Mouse (Mus musculus): Measurements from ENCODE around the gene Gm20388. TPM values are rescaled to one million over a fixed set of nuclear protein-coding genes. Genes with fewer than 3 reads are reported as not detected.

Gene Gm20388
- total and polyA plus RNA-seq, 3 experiments: 0.02 to 0.05 TPM; not detected in 1

- Histone ChIP-seq H3K9me3 (replicated peaks) (no peaks in the 10 kb centered on the region), H3K4me1 (ENCODE audit: insufficient read depth, low read depth, low read length) (no peaks in the 10 kb centered on the region), H3K4me3 (ENCODE audit: low read depth, low read length) (no peak overlapping the region), H3K36me3 (replicated peaks) (no peaks in the 10 kb centered on the region), H3K27me3 (ENCODE audit: insufficient read depth, low read length) (0 out of 2 replicates have a peak, but pooled peaks cover 4% of the 10 kb centered on the region)
- no peak for ATAC-seq (ENCODE audit: extremely low read depth, insufficient number of reproducible peaks, low FRiP score, poor library complexity, severe bottlenecking)
- DNase-seq (ENCODE audit: low spot score): no peak
- TF ChIP-seq GATA2 (IDR thresholded peaks at IDR 0.05; ENCODE audit: borderline replicate concordance, low read depth, low read length) (no peak), CTCF (IDR thresholded peaks at IDR 0.05; ENCODE audit: low read depth, low read length) (no peak), TAL1 (conservative IDR thresholded peaks at IDR 0.05; ENCODE audit: low read depth, low read length) (no peak), GATA1 (IDR thresholded peaks at IDR 0.05; ENCODE audit: borderline replicate concordance, low read length) (no peak), POLR2AphosphoS5 (IDR thresholded peaks at IDR 0.05; ENCODE audit: insufficient replicate concordance, low read depth, low read length) (no peak)
These were observed 1712.4 kb downstream of the Gm20388 start for GRCm38 (mm10) chr8:121623043-121623442.

- ATAC-seq (ENCODE audit: extremely low read depth, insufficient number of reproducible peaks, low FRiP score, poor library complexity, severe bottlenecking) (no peak), DNase-seq (ENCODE audit: low spot score) (no peak)
- Histone ChIP-seq H3K36me3 (replicated peaks) (no peaks in the 10 kb centered on the region), H3K4me3 (ENCODE audit: low read depth, low read length) (no peak overlapping the region), H3K27me3 (ENCODE audit: insufficient read depth, low read length) (peaks cover 4% of the 10 kb centered on the region; the same call in 1 of the 2 replicates), H3K4me1 (ENCODE audit: insufficient read depth, low read depth, low read length) (no peaks in the 10 kb centered on the region), H3K9me3 (replicated peaks) (no peaks in the 10 kb centered on the region)
- no peak for TF ChIP-seq GATA2 (IDR thresholded peaks at IDR 0.05; ENCODE audit: borderline replicate concordance, low read depth, low read length)
- no peak for TF ChIP-seq CTCF (IDR thresholded peaks at IDR 0.05; ENCODE audit: low read depth, low read length)
- no peak for TF ChIP-seq POLR2AphosphoS5 (IDR thresholded peaks at IDR 0.05; ENCODE audit: insufficient replicate concordance, low read depth, low read length)
- no peak for TF ChIP-seq TAL1 (conservative IDR thresholded peaks at IDR 0.05; ENCODE audit: low read depth, low read length)
- no peak for TF ChIP-seq GATA1 (IDR thresholded peaks at IDR 0.05; ENCODE audit: borderline replicate concordance, low read length)
These were observed 1718.0 kb downstream of the Gm20388 start for GRCm38 (mm10) chr8:121628681-121629080.

- peaks cover 2% of the 10 kb centered on the region; the same call in 1 of the 2 replicates for H3K27me3 ChIP-seq (ENCODE audit: insufficient read depth, low read length)
- ATAC-seq (ENCODE audit: extremely low read depth, insufficient number of reproducible peaks, low FRiP score, poor library complexity, severe bottlenecking) (no peak), DNase-seq (ENCODE audit: low spot score) (no peak)
- no peaks in the 10 kb centered on the region for H3K4me1 ChIP-seq (ENCODE audit: insufficient read depth, low read depth, low read length)
- H3K36me3 ChIP-seq (replicated peaks): no peaks in the 10 kb centered on the region
- TF ChIP-seq TAL1 (conservative IDR thresholded peaks at IDR 0.05; ENCODE audit: low read depth, low read length) (no peak), CTCF (IDR thresholded peaks at IDR 0.05; ENCODE audit: low read depth, low read length) (no peak), GATA1 (IDR thresholded peaks at IDR 0.05; ENCODE audit: borderline replicate concordance, low read length) (no peak), POLR2AphosphoS5 (IDR thresholded peaks at IDR 0.05; ENCODE audit: insufficient replicate concordance, low read depth, low read length) (no peak), GATA2 (IDR thresholded peaks at IDR 0.05; ENCODE audit: borderline replicate concordance, low read depth, low read length) (no peak)
- H3K4me3 ChIP-seq (ENCODE audit: low read depth, low read length): no peak overlapping the region
- H3K9me3 ChIP-seq (replicated peaks): peaks cover 4% of the 10 kb centered on the region; the same call in 1 of the 2 replicates
These were observed 1721.0 kb downstream of the Gm20388 start for GRCm38 (mm10) chr8:121631645-121632071.

- TF ChIP-seq TAL1 (conservative IDR thresholded peaks at IDR 0.05; ENCODE audit: low read depth, low read length) (no peak), POLR2AphosphoS5 (IDR thresholded peaks at IDR 0.05; ENCODE audit: insufficient replicate concordance, low read depth, low read length) (no peak)
- Histone ChIP-seq H3K9me3 (replicated peaks) (peaks cover 7% of the 10 kb centered on the region; the same call in 1 of the 2 replicates), H3K4me1 (ENCODE audit: insufficient read depth, low read depth, low read length) (no peaks in the 10 kb centered on the region), H3K27me3 (ENCODE audit: insufficient read depth, low read length) (no peaks in the 10 kb centered on the region; the same call in 1 of the 2 replicates), H3K36me3 (replicated peaks) (no peaks in the 10 kb centered on the region), H3K4me3 (ENCODE audit: low read depth, low read length) (no peak overlapping the region)
- ATAC-seq (ENCODE audit: extremely low read depth, insufficient number of reproducible peaks, low FRiP score, poor library complexity, severe bottlenecking) (no peak), DNase-seq (ENCODE audit: low spot score) (no peak)
These were observed 1721.8 kb downstream of the Gm20388 start for GRCm38 (mm10) chr8:121632401-121632800.

- Histone ChIP-seq H3K4me3 (ENCODE audit: low read depth, low read length) (no peak overlapping the region), H3K27me3 (ENCODE audit: insufficient read depth, low read length) (no peaks in the 10 kb centered on the region; the same call in 1 of the 2 replicates), H3K9me3 (replicated peaks) (peaks cover 13% of the 10 kb centered on the region), H3K36me3 (replicated peaks) (no peaks in the 10 kb centered on the region), H3K4me1 (ENCODE audit: insufficient read depth, low read depth, low read length) (no peaks in the 10 kb centered on the region)
- no peak for ATAC-seq (ENCODE audit: extremely low read depth, insufficient number of reproducible peaks, low FRiP score, poor library complexity, severe bottlenecking)
- TF ChIP-seq GATA1 (IDR thresholded peaks at IDR 0.05; ENCODE audit: borderline replicate concordance, low read length) (no peak), GATA2 (IDR thresholded peaks at IDR 0.05; ENCODE audit: borderline replicate concordance, low read depth, low read length) (no peak), POLR2AphosphoS5 (IDR thresholded peaks at IDR 0.05; ENCODE audit: insufficient replicate concordance, low read depth, low read length) (no peak), TAL1 (conservative IDR thresholded peaks at IDR 0.05; ENCODE audit: low read depth, low read length) (no peak), CTCF (IDR thresholded peaks at IDR 0.05; ENCODE audit: low read depth, low read length) (no peak)
- no peak for DNase-seq (ENCODE audit: low spot score)
These were observed 1724.9 kb downstream of the Gm20388 start for GRCm38 (mm10) chr8:121635534-121635933.

- H3K4me3 ChIP-seq (ENCODE audit: low read depth, low read length): no peak overlapping the region
- no peaks in the 10 kb centered on the region for H3K36me3 ChIP-seq (replicated peaks)
- TF ChIP-seq GATA2 (IDR thresholded peaks at IDR 0.05; ENCODE audit: borderline replicate concordance, low read depth, low read length) (no peak), POLR2AphosphoS5 (IDR thresholded peaks at IDR 0.05; ENCODE audit: insufficient replicate concordance, low read depth, low read length) (no peak)
- H3K9me3 ChIP-seq (replicated peaks): peaks cover 13% of the 10 kb centered on the region
- DNase-seq (ENCODE audit: low spot score) (no peak), ATAC-seq (ENCODE audit: extremely low read depth, insufficient number of reproducible peaks, low FRiP score, poor library complexity, severe bottlenecking) (no peak)
- H3K27me3 ChIP-seq (ENCODE audit: insufficient read depth, low read length): no peaks in the 10 kb centered on the region; the same call in 1 of the 2 replicates
- no peaks in the 10 kb centered on the region for H3K4me1 ChIP-seq (ENCODE audit: insufficient read depth, low read depth, low read length)
These were observed 1725.5 kb downstream of the Gm20388 start for GRCm38 (mm10) chr8:121636180-121636579.

Data from G1E (cell line).